Mouse (Mus musculus) kidney, embryonic 14.5 days (tissue): ENCODE measurements at regions not wholly inside any gene's neighbourhood (a gene's known extent, or its start where the extent isn't known, plus 50 kb on each side); places are given as distances from the start of the nearest gene placed in this dataset.

ENCODE experiments used
- ATAC-seq: fragments of 200-750 bp; cut with Nextera tagmentation; 2 replicates; pipeline ENCODE4 v1.8.0; 2017; ENCODE audit warnings: moderate number of reproducible peaks, mild to moderate bottlenecking, moderate TSS enrichment, moderate library complexity; ENCODE audit not compliant: low FRiP score, low TSS enrichment
- H3K27ac ChIP-seq: fragments of 300-500 bp; sonication (generic); 2 replicates; pipeline ENCODE4 v1.5.1; 2014; ENCODE audit warnings: low read depth, mild to moderate bottlenecking, low read length, moderate library complexity, mixed read lengths
- H3K27me3 ChIP-seq: fragments of 300-500 bp; sonication (generic); 2 replicates; pipeline ENCODE4 v1.6.1; 2014; ENCODE audit warnings: mild to moderate bottlenecking, low read length; ENCODE audit not compliant: control insufficient read depth, insufficient read depth
- H3K36me3 ChIP-seq: fragments of 300-500 bp; sonication (generic); 2 replicates; pipeline ENCODE4 v1.6.1; 2014; ENCODE audit warnings: low read length, mixed read lengths; ENCODE audit not compliant: control insufficient read depth, insufficient read depth
- H3K4me1 ChIP-seq: fragments of 300-500 bp; sonication (generic); 2 replicates; pipeline ENCODE4 v1.6.1; 2014; ENCODE audit warnings: low read length, mixed read lengths; ENCODE audit not compliant: control insufficient read depth, insufficient read depth
- H3K4me2 ChIP-seq: fragments of 300-500 bp; sonication (generic); replicated peaks from 2 replicates; pipeline ENCODE4 v1.6.1; 2014; ENCODE audit warnings: low read depth, mild to moderate bottlenecking, low read length
- H3K4me3 ChIP-seq: fragments of 300-500 bp; sonication (generic); 2 replicates; pipeline ENCODE4 v1.5.1; 2014; ENCODE audit warnings: mild to moderate bottlenecking, low read length
- H3K9ac ChIP-seq: fragments of 300-500 bp; sonication (generic); 2 replicates; pipeline ENCODE4 v1.6.1; 2014; ENCODE audit warnings: low read depth, mild to moderate bottlenecking, low read length, moderate library complexity
- H3K9me3 ChIP-seq: fragments of 300-500 bp; sonication (generic); 2 replicates; pipeline ENCODE4 v1.6.1; 2016; ENCODE audit warnings: low read length; ENCODE audit not compliant: control insufficient read depth
- WGBS: fragments of 180-500 bp; shearing (Covaris S2); extraction: QIAGEN DNeasy Blood & Tissue Kit; methylation state at CpG from one replicate; pipeline ENCODE4 v1.1.7; 2014; 5-methylcytosine and 5-hydroxymethylcytosine counted together

DNA sequence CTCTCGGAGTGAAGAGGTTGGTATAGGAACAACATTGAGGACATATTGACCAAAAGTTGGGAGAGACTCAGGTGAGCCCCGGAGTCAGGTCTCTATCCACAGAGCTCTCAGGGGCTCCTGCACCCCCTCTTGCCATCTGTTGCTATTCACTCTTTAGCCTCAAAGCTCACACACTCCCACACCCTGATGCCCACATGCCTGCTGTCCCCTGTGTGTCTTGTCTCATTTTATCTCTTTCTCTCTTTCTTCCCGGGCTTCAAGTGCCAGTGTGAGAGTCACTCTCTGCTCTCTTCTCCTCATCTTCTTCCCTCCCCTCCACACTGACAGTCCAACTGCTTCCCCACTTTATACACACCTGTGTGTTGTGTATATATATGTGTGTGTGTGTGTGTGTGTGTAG, 141.0 kb upstream of the Mdm1 start:
- H3K4me3 ChIP-seq = no peak overlapping the region
- 0 out of 2 replicates have a peak, but pooled peaks cover 3% of the 10 kb centered on the region for H3K4me1 ChIP-seq
- no peaks in the 10 kb centered on the region for H3K9me3 ChIP-seq
- no peak for ATAC-seq
- WGBS = 76% methylated on average over 3 of the region's 3 CpGs
- H3K9ac ChIP-seq = no peak overlapping the region
- no peaks in the 10 kb centered on the region for H3K27me3 ChIP-seq
- H3K4me2 ChIP-seq = no peak overlapping the region
- H3K36me3 ChIP-seq = no peaks in the 10 kb centered on the region
- no peak overlapping the region for H3K27ac ChIP-seq

DNA sequence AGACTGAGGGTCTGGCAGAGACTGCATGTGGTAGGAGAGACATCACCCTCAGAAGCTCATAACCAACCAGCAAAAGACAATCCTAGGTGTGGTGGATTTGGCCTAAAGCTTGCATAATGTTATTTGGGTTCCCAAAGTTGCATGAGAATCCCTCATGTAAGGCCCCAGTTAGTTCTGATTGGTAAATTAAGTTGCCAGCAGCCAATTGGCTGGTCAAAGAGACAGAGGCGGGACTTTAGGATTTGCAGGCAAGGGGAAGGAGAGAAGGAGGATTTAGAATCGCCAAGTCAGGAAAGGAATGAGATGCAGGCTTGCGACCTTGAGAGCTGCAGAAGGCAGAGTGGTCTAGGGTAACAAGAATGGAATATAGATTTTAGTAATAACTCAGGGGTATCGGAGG, 140.1 kb upstream of the Mdm1 start:
- Histone ChIP-seq H3K9ac (no peak overlapping the region), H3K4me1 (0 out of 2 replicates have a peak, but pooled peaks cover 3% of the 10 kb centered on the region), H3K27me3 (no peaks in the 10 kb centered on the region), H3K4me3 (no peak overlapping the region), H3K27ac (no peak overlapping the region), H3K4me2 (no peak overlapping the region), H3K9me3 (no peaks in the 10 kb centered on the region), H3K36me3 (no peaks in the 10 kb centered on the region)
- ATAC-seq = no peak
- WGBS = 59% methylated on average over 4 of the region's 4 CpGs

- 0 out of 2 replicates have a peak, but pooled peaks cover 3% of the 10 kb centered on the region for H3K4me1 ChIP-seq
- no peaks in the 10 kb centered on the region for H3K36me3 ChIP-seq
- H3K4me2 ChIP-seq = no peak overlapping the region
- no peaks in the 10 kb centered on the region for H3K27me3 ChIP-seq
- no peaks in the 10 kb centered on the region for H3K9me3 ChIP-seq
- no peak for ATAC-seq
- H3K27ac ChIP-seq = no peak overlapping the region
- no peak overlapping the region for H3K9ac ChIP-seq
- WGBS = 81% methylated on average over 7 of the region's 7 CpGs
- no peak overlapping the region for H3K4me3 ChIP-seq
Observed at GRCm38 (mm10) chr10:118001971-118002370, 139.6 kb upstream of the Mdm1 start.

DNA sequence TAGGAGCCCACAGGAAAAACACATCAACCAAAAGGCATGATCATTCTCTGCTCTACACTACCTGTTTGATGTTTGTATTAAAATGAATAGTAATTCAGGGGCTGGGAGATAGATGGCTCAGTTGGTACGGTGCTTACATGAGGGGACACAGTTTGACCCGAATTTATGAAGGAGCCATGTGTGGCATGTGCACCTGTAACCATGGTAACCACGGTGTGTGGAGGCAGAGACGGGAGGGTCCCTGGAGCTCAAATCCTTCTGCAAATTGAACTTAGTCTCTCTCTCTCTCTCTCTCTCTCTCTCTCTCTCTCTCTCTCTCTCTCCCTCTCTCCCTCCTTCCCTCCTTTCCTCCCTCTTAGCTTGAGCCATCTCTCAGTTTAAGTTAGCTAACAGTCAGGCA, 139.1 kb upstream of the Mdm1 start:
- Histone ChIP-seq H3K9me3 (no peaks in the 10 kb centered on the region), H3K27ac (no peak overlapping the region), H3K4me1 (0 out of 2 replicates have a peak, but pooled peaks cover 3% of the 10 kb centered on the region), H3K4me3 (no peak overlapping the region), H3K9ac (no peak overlapping the region), H3K36me3 (no peaks in the 10 kb centered on the region), H3K27me3 (no peaks in the 10 kb centered on the region), H3K4me2 (no peak overlapping the region)
- 91% methylated on average over 4 of the region's 4 CpGs for WGBS
- ATAC-seq = no peak

- no peak for ATAC-seq
- Histone ChIP-seq H3K4me1 (0 out of 2 replicates have a peak, but pooled peaks cover 3% of the 10 kb centered on the region), H3K4me3 (no peak overlapping the region), H3K4me2 (no peak overlapping the region), H3K9ac (no peak overlapping the region), H3K36me3 (no peaks in the 10 kb centered on the region), H3K9me3 (no peaks in the 10 kb centered on the region), H3K27me3 (no peaks in the 10 kb centered on the region), H3K27ac (no peak overlapping the region)
- WGBS = 82% methylated on average over 10 of the region's 10 CpGs
Observed at GRCm38 (mm10) chr10:118003179-118003578, 138.4 kb upstream of the Mdm1 start.

- no peak overlapping the region for H3K4me3 ChIP-seq
- ATAC-seq = no peak
- H3K27me3 ChIP-seq = no peaks in the 10 kb centered on the region
- H3K4me1 ChIP-seq = 0 out of 2 replicates have a peak, but pooled peaks cover 3% of the 10 kb centered on the region
- H3K36me3 ChIP-seq = no peaks in the 10 kb centered on the region
- no peak overlapping the region for H3K9ac ChIP-seq
- 24% methylated on average over 16 of the region's 16 CpGs for WGBS
- no peak overlapping the region for H3K4me2 ChIP-seq
- no peaks in the 10 kb centered on the region; the same call in 1 of the 2 replicates for H3K9me3 ChIP-seq
- H3K27ac ChIP-seq = no peak overlapping the region
Observed at GRCm38 (mm10) chr10:118003739-118004361, 137.8 kb upstream of the Mdm1 start.

DNA sequence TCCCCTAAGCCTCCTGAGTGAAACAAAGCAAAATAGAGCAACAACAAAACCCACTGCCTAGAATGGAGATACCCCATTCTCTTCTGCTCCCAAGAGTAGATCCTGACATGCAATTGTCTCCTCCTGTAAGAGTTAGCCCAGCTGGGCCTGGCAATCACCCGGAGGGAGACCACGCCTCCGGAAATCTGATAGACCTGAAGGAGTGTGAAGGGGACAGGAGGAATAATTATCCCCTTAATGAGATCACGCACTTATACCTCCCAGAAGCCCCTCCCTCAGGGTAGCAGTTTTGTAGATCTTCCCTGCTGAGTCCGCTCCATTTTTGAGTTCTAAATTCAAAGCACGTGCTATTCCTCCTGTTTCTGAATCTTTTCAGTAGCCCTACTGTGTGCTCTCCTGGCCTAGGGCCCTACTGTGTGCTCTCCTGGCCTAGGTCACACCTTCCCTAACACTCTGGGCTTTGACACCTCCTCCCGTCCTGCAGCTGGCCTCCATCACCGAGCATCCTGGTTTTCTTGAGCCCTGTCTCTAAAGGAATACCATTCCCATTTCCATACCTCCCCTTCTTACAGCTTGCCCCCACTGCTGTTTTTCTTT, 137.2 kb upstream of the Mdm1 start:
- H3K36me3 ChIP-seq = no peaks in the 10 kb centered on the region
- no peak overlapping the region for H3K4me2 ChIP-seq
- 45% methylated on average over 8 of the region's 8 CpGs for WGBS
- H3K27me3 ChIP-seq = no peaks in the 10 kb centered on the region
- no peak overlapping the region for H3K27ac ChIP-seq
- ATAC-seq = no peak
- H3K9ac ChIP-seq = no peak overlapping the region
- H3K4me3 ChIP-seq = no peak overlapping the region
- peaks cover 3% of the 10 kb centered on the region; the same call in 1 of the 2 replicates for H3K9me3 ChIP-seq
- 0 out of 2 replicates have a peak, but pooled peaks cover 3% of the 10 kb centered on the region for H3K4me1 ChIP-seq

DNA sequence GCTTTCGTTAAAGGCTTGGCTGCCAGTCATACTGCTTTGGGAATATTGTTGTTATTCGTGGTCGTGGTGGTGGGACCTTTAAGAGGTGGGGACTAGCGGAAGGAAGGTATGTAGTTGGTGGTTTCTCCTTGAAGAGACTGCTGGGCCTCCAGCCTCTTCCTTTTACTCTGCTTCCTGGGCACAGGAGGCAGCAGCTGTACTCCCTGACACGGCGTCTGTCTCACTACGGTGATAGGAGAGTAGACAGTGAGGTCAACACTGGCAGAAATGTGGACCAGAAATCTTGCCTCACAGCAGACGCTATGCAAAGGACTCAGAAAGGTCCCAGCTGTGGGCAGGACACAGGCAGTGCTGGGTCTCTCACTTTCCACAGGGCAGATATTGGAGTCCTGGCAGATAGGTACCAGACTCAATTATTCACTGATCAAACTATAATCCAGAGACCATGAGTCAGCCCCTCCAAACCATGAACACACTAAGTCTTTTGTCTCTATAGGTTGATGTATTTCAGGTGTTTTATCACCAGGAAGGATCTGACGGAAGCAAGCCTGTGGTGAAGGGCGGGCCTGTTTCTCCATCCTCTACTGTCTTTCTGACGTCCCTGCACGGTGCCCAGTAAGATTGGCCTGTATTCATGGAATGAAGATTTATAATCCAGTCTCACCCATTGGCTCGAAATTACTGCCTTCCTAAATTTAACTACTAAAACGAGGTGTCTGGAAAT, 134.6 kb upstream of the Mdm1 start:
- H3K9ac ChIP-seq = no peak overlapping the region
- 0 out of 2 replicates have a peak, but pooled peaks cover 3% of the 10 kb centered on the region for H3K4me1 ChIP-seq
- peaks cover 3% of the 10 kb centered on the region; the same call in 1 of the 2 replicates for H3K9me3 ChIP-seq
- H3K27ac ChIP-seq = no peak overlapping the region
- no peak overlapping the region for H3K4me3 ChIP-seq
- H3K4me2 ChIP-seq = no peak overlapping the region
- WGBS = 61% methylated on average over 14 of the region's 14 CpGs
- H3K27me3 ChIP-seq = no peaks in the 10 kb centered on the region
- no peak for ATAC-seq
- no peaks in the 10 kb centered on the region for H3K36me3 ChIP-seq

- Histone ChIP-seq H3K9ac (no peak overlapping the region), H3K4me2 (no peak overlapping the region), H3K27me3 (no peaks in the 10 kb centered on the region), H3K9me3 (peaks cover 3% of the 10 kb centered on the region; the same call in 1 of the 2 replicates), H3K4me1 (0 out of 2 replicates have a peak, but pooled peaks cover 3% of the 10 kb centered on the region), H3K36me3 (no peaks in the 10 kb centered on the region), H3K27ac (no peak overlapping the region), H3K4me3 (no peak overlapping the region)
- WGBS = 78% methylated on average over 7 of the region's 7 CpGs
- no peak for ATAC-seq
Observed at GRCm38 (mm10) chr10:118007846-118008245, 133.8 kb upstream of the Mdm1 start.
